Mouse (Mus musculus) heart, adult 2 months (tissue): ENCODE data around the gene Nptx1. TPM values are rescaled to one million over a fixed set of nuclear protein-coding genes. Genes with fewer than 3 reads are reported as not detected.

Experiments used
- DNase-seq, 2 experiments: peaks; one replicate each; pipeline ENCODE4 v3.0.0; 2021
- H3K27ac ChIP-seq: fragments of 200-600 bp; 2 replicates; pipeline ENCODE4 v1.8.1; 2022
- H3K27me3 ChIP-seq: fragments of 200-500 bp; 2 replicates; pipeline ENCODE4 v1.6.1; 2012; ENCODE audit warnings: mild to moderate bottlenecking, low read length, inconsistent platforms, mixed read lengths; ENCODE audit not compliant: control insufficient read depth, insufficient read depth
- H3K36me3 ChIP-seq: fragments of 200-500 bp; 2 replicates; pipeline ENCODE4 v1.6.1; 2012; ENCODE audit warnings: low read length, inconsistent platforms; ENCODE audit not compliant: control insufficient read depth, insufficient read depth
- H3K4me1 ChIP-seq: fragments of 200-500 bp; 2 replicates; pipeline ENCODE4 v1.6.1; 2011; ENCODE audit warnings: low read length; ENCODE audit not compliant: control insufficient read depth, insufficient read depth
- H3K4me3 ChIP-seq: fragments of 200-600 bp; 2 replicates; pipeline ENCODE4 v1.8.1; 2022
- H3K79me2 ChIP-seq: fragments of 200-500 bp; replicated peaks from 2 replicates; pipeline ENCODE4 v1.6.1; 2012; ENCODE audit warnings: mild to moderate bottlenecking, inconsistent platforms, low read length, moderate library complexity, mixed read lengths; ENCODE audit not compliant: control insufficient read depth, insufficient read depth
- H3K9ac ChIP-seq: fragments of 200-500 bp; 2 replicates; pipeline ENCODE4 v1.6.1; 2012; ENCODE audit warnings: low read depth, mild to moderate bottlenecking, control low read depth, inconsistent platforms, low read length, mixed read lengths
- CTCF ChIP-seq: fragments of 200-600 bp; IDR thresholded peaks from 2 replicates; pipeline ENCODE4 v1.8.1; 2022; ENCODE audit warnings: antibody characterized with exemption, mild to moderate bottlenecking, moderate library complexity
- EP300 ChIP-seq: fragments of 200-500 bp; IDR thresholded peaks from 2 replicates; pipeline ENCODE4 v1.6.1; 2011; ENCODE audit warnings: low read depth, low read length, control low read depth; ENCODE audit not compliant: insufficient read depth
- POLR2A ChIP-seq: fragments of 200-500 bp; IDR thresholded peaks from 2 replicates; pipeline ENCODE4 v1.6.1; 2011; ENCODE audit warnings: mild to moderate bottlenecking, low read depth, low read length, control low read depth; ENCODE audit not compliant: insufficient read depth
- WGBS: fragments of 180-500 bp; shearing (Covaris S2); methylation state at CpG from one replicate; pipeline ENCODE4 v1.1.7; 2018; 5-methylcytosine and 5-hydroxymethylcytosine counted together
- intact Hi-C: fragments of 180-260 bp; cut with DNase I; formaldehyde crosslinking; loops from one replicate; pipeline ENCODE4 v1.15.1; 2025
- polyA plus RNA-seq: library from polyadenylated mRNA; depleted of rRNA; stranded (reverse); fragments of >200 nt; gene quantifications from 2 replicates; pipeline ENCODE4 v1.2.3, GENCODE M21; 2012
- total RNA-seq, 2 experiments: library from RNA; stranded (reverse); gene quantifications; 2 replicates each; pipeline ENCODE4 v1.2.3; 2021

Gene Nptx1
- total and polyA plus RNA-seq, 3 experiments = 0.09 to 0.23 (median 0.16) TPM

DNA sequence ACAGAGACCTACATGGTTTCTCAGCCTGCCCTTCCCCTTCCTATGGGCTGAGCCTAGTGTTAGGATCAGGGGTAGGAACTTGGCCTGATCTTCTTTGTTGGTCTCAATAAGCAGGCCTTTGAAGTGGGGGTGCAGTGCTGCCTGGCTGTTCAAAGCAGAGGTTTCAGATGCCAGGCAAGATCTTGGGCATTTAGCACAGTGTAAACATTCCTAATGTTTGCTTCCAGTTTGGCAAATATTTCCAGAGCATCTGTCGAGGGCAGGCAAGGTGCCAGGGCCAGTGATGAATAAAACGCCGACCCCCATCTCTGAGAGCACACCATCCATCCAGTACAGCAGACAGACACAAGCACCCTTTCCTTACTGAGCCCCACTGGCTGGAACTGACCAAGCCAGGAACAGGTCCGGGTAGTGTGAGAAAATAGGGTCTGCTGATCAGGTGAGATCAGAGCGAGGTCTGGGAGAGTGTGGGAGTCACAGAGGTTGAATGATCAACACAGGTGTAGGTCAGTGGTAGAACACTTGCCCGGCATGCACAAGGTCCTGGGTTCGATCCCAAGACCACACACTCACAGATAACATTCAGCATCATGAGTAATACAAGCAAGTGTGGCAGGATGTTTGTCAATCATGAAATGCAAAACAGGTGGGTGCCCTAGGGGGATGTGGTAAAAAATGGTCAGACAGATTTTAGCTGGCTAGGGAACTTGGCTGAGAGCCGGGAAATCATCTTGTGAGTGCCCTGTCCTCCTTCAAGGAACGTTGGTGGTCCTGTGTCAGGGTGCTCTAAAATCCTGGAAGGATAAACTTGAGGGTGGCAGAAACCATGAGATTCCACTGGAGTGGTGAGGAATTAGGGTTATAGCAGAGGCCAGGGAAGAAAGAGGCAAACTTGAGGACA lies 5.6 kb upstream of the Nptx1 start:
- TF ChIP-seq EP300 = no peak
- TF ChIP-seq POLR2A = no peak
- TF ChIP-seq CTCF = no peak
- 55% methylated on average over 9 of the region's 9 CpGs for WGBS
- Histone ChIP-seq H3K79me2 (no peaks in the 10 kb centered on the region), H3K4me3 (no peak overlapping the region), H3K36me3 (no peaks in the 10 kb centered on the region), H3K27ac (no peak overlapping the region), H3K4me1 (no peaks in the 10 kb centered on the region), H3K27me3 (peaks cover 14% of the 10 kb centered on the region), H3K9ac (no peak overlapping the region)
- no peak for DNase-seq
- intact Hi-C loops = no loop called here

- Histone ChIP-seq H3K4me3 (no peak overlapping the region), H3K27ac (no peak overlapping the region), H3K27me3 (peaks cover 21% of the 10 kb centered on the region), H3K9ac (no peak overlapping the region), H3K36me3 (no peaks in the 10 kb centered on the region), H3K4me1 (no peaks in the 10 kb centered on the region), H3K79me2 (no peaks in the 10 kb centered on the region)
- intact Hi-C loops = no loop called here
- DNase-seq = no peak
- 27% methylated on average over 1 of the region's 1 CpGs for WGBS
- TF ChIP-seq POLR2A (no peak), EP300 (no peak), CTCF (no peak)
Measured at GRCm38 (mm10) chr11:119552301-119552700, 4.7 kb upstream of the Nptx1 start.

- H3K36me3 ChIP-seq = no peaks in the 10 kb centered on the region
- H3K79me2 ChIP-seq = no peaks in the 10 kb centered on the region
- intact Hi-C loops = no loop called here
- H3K27me3 ChIP-seq = peaks cover 29% of the 10 kb centered on the region
- no peak overlapping the region for H3K27ac ChIP-seq
- H3K9ac ChIP-seq = no peak overlapping the region
- WGBS = 74% methylated on average over 3 of the region's 3 CpGs
- H3K4me1 ChIP-seq = peaks cover 2% of the 10 kb centered on the region; the same call in 1 of the 2 replicates
- DNase-seq = no peak
- no peak overlapping the region for H3K4me3 ChIP-seq
- no peak for TF ChIP-seq CTCF
- TF ChIP-seq POLR2A = no peak
- TF ChIP-seq EP300 = no peak
Measured at GRCm38 (mm10) chr11:119551468-119551867, 3.9 kb upstream of the Nptx1 start.

DNA sequence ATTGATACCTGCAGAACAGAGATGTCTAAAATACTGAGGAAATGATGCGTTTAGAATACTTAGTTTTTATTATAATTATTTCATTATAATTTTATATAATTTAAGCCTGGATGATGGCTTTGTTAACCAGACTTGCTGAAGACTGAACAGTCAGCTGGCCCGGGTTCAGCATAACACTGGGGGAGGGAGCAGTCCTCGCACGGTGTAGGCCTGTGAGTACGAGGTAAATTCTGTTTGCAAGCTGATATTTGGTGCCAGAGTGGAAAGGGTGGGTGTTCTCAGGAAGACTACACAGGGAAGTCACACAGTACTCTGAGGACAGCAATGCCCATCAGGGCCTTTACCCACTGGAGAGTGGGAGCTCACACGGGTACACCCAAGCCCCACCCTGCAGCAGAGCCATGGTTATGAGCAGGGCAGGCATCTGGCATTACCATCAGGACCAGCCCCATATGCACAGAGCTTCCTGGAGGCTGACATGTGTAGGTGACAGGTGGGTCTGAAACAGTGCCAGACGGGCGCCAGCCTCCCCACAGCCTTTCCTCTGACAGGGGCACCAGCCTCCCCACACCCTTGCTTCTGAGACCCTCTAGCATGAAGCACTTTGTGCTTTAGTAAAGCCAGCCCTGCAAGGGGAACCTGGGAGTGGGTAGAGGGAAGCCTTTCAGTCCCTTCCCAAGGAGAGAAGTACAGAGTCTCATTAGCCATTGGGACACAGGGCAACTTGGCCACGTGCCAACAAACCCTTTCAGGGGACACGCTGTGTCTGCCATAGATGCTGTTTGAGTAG lies 3.2 kb upstream of the Nptx1 start:
- Histone ChIP-seq H3K9ac (no peak overlapping the region), H3K27me3 (peaks cover 29% of the 10 kb centered on the region), H3K27ac (no peak overlapping the region), H3K4me3 (no peak overlapping the region), H3K36me3 (no peaks in the 10 kb centered on the region), H3K4me1 (peaks cover 4% of the 10 kb centered on the region), H3K79me2 (no peaks in the 10 kb centered on the region)
- TF ChIP-seq POLR2A = no peak
- no peak for TF ChIP-seq EP300
- no peak for TF ChIP-seq CTCF
- 68% methylated on average over 10 of the region's 10 CpGs for WGBS
- intact Hi-C loops = no loop called here
- no peak for DNase-seq

DNA sequence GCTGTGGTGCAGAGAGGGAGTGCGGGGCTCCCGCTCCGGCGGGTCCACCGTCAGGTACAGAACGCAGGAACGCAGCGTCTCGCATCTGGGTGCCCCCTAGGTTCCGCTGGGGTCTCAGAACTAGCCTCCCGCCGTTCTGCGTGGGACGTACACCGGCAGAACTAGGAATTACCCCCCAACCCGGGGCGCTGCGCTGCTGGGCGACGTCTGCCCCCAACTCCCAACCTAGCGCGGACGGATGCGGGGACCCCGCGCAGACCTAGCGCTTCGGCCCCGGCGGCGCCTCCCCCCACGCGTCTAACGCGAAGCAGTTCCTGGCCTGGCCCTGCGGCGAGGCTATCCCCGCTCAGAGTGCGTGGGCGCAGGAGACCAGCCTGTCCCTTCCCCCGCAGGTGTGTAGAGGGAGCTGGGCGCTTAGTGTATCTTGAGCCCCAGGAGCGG lies 1.8 kb upstream of the Nptx1 start:
- Histone ChIP-seq H3K9ac (no peak overlapping the region), H3K4me3 (peak overlapping the region; percentile 23), H3K36me3 (no peaks in the 10 kb centered on the region), H3K79me2 (no peaks in the 10 kb centered on the region), H3K27me3 (peaks cover 31% of the 10 kb centered on the region), H3K27ac (no peak overlapping the region), H3K4me1 (peaks cover 4% of the 10 kb centered on the region)
- DNase-seq = no peak
- under 1% methylated on average over 43 of the region's 43 CpGs for WGBS
- no peak for TF ChIP-seq POLR2A
- no peak for TF ChIP-seq CTCF
- no peak for TF ChIP-seq EP300
- intact Hi-C loops = no loop called here
